Mouse (Mus musculus) liver, embryonic 13.5 days (tissue): ENCODE data around the gene Lpar3. TPM values are rescaled to one million over a fixed set of nuclear protein-coding genes. Genes with fewer than 3 reads are reported as not detected.
A peak's percentile ranks its signal among the peaks of the same experiment; 100 is the strongest.

Source experiments
- ATAC-seq: fragments of 200-750 bp; cut with Nextera tagmentation; 2 replicates; pipeline ENCODE4 v1.8.0; 2017; ENCODE audit warnings: low read depth, mild to moderate bottlenecking, moderate number of reproducible peaks, moderate library complexity
- DNase-seq: peaks from one replicate; pipeline ENCODE4 v3.0.0; 2022
- H3K27ac ChIP-seq: fragments of 300-500 bp; sonication (generic); 2 replicates; pipeline ENCODE4 v1.5.1; 2015; ENCODE audit warnings: moderate library complexity, mild to moderate bottlenecking, inconsistent platforms
- H3K27me3 ChIP-seq: fragments of 300-500 bp; sonication (generic); 2 replicates; pipeline ENCODE4 v1.6.1; 2015; ENCODE audit warnings: mild to moderate bottlenecking, inconsistent platforms
- H3K36me3 ChIP-seq: fragments of 300-500 bp; sonication (generic); 2 replicates; pipeline ENCODE4 v1.6.1; 2015; ENCODE audit warnings: mild to moderate bottlenecking, inconsistent platforms
- H3K4me1 ChIP-seq: fragments of 300-500 bp; sonication (generic); replicated peaks from 2 replicates; pipeline ENCODE4 v1.6.1; 2015; ENCODE audit warnings: inconsistent platforms
- H3K4me2 ChIP-seq: fragments of 300-500 bp; sonication (generic); 2 replicates; pipeline ENCODE4 v1.6.1; 2015; ENCODE audit warnings: inconsistent platforms, mild to moderate bottlenecking, moderate library complexity
- H3K4me3 ChIP-seq: fragments of 300-500 bp; sonication (generic); replicated peaks from 2 replicates; pipeline ENCODE4 v1.5.1; 2015; ENCODE audit warnings: mild to moderate bottlenecking, inconsistent platforms
- H3K9ac ChIP-seq: fragments of 300-500 bp; sonication (generic); 2 replicates; pipeline ENCODE4 v1.6.1; 2015; ENCODE audit warnings: mild to moderate bottlenecking, inconsistent platforms
- H3K9me3 ChIP-seq: fragments of 300-500 bp; sonication (generic); replicated peaks from 2 replicates; pipeline ENCODE4 v1.6.1; 2016; ENCODE audit warnings: inconsistent platforms
- WGBS: fragments of 180-500 bp; shearing (Covaris S2); methylation state at CpG from one replicate; pipeline ENCODE4 v1.1.7; 2015; ENCODE audit not compliant: insufficient replicate concordance; 5-methylcytosine and 5-hydroxymethylcytosine counted together
- polyA plus RNA-seq: library from polyadenylated mRNA; unstranded; fragments of >200 nt; fragmentation: Nextera tagmentation; extraction: Ambion mirVana; gene quantifications from 2 replicates; pipeline ENCODE4 v1.2.1, GENCODE M21; 2015

The Lpar3 gene
- polyA plus RNA-seq, 1 experiment from 2014 or later = 0.06 TPM

DNA sequence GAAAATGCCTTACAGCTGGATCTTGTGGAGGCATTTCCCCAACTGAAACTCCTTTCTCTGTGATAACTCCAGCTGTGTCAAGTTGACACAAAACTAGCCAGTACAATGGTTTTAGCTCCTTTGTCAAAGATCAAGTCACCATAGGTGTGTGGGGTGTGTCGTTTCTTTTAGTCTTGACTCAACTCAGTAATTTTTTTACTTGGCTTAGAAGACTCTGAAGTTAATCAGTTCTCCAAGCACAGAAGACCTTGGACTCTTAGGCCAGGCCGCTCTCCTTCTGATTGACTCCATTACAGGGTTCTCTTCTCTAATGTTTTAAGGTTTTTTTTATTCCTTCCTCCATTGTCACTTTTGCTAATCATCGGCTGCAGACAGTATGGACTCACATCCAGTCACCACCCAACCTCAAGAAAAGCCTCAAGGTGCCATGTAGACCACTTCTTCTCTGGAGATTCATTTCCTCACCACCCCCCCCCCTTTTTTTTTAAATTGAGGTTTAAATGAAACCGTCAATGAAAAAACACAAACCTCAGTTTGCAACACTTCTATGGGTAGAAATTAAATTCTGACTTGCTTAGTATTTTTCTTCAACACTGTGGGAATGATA, 9.5 kb upstream of the Lpar3 start:
- 66% methylated on average over 4 of the region's 4 CpGs for WGBS
- Histone ChIP-seq H3K4me2 (no peak overlapping the region), H3K27me3 (no peaks in the 10 kb centered on the region), H3K36me3 (no peaks in the 10 kb centered on the region), H3K9me3 (no peaks in the 10 kb centered on the region), H3K4me3 (no peak overlapping the region), H3K9ac (no peak overlapping the region), H3K4me1 (no peaks in the 10 kb centered on the region), H3K27ac (no peak overlapping the region)
- ATAC-seq (no peak), DNase-seq (no peak)

DNA sequence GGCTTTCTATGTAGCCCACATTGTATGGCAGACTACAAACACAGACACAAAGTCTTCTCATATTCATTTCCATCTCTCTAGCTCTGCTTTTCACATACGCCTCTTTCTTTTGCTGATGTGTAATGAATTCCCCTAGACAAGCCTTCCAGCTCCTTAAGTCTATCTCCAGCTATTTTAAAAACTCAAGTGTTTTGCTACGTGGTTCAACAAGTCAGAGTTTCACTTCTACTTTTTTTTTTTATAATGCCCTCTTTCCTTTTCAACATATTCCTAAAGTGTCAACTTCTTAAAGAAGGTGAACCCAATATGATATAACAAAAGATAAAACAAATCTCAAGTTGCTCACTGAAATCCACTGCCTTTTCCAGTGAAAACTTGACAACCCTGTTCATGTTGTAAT, 8.8 kb upstream of the Lpar3 start:
- Histone ChIP-seq H3K9me3 (no peaks in the 10 kb centered on the region), H3K4me3 (no peak overlapping the region), H3K27me3 (no peaks in the 10 kb centered on the region), H3K9ac (no peak overlapping the region), H3K27ac (no peak overlapping the region), H3K4me1 (no peaks in the 10 kb centered on the region), H3K36me3 (no peaks in the 10 kb centered on the region), H3K4me2 (no peak overlapping the region)
- 51% methylated on average over 2 of the region's 2 CpGs for WGBS
- DNase-seq = no peak
- ATAC-seq = no peak

DNA sequence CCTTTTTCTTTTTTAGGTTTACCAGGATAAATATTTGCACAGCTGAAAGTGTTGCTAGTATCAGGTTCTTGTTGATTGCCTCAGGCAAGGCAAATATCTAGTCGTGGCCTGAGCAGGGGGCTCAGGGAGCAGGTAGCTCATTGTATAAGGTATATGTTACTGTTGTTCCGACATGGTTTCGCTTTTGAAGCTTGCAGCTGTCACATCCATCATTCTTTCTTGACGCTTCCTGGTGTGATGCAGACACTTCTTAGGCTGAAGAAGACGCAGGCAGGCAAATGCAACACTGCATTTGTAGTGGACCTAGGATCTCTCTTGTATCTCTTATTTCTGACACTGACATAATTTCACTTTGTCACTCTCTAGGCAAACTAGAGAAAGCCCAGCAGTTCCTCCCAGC, 7.4 kb upstream of the Lpar3 start:
- WGBS = 47% methylated on average over 5 of the region's 5 CpGs
- Histone ChIP-seq H3K9me3 (no peaks in the 10 kb centered on the region), H3K27ac (no peak overlapping the region), H3K4me1 (no peaks in the 10 kb centered on the region), H3K4me2 (peak overlapping the region; percentile 15; the same call in 1 of the 2 replicates), H3K4me3 (no peak overlapping the region), H3K27me3 (no peaks in the 10 kb centered on the region), H3K36me3 (no peaks in the 10 kb centered on the region), H3K9ac (no peak overlapping the region)
- DNase-seq (no peak), ATAC-seq (no peak)

DNA sequence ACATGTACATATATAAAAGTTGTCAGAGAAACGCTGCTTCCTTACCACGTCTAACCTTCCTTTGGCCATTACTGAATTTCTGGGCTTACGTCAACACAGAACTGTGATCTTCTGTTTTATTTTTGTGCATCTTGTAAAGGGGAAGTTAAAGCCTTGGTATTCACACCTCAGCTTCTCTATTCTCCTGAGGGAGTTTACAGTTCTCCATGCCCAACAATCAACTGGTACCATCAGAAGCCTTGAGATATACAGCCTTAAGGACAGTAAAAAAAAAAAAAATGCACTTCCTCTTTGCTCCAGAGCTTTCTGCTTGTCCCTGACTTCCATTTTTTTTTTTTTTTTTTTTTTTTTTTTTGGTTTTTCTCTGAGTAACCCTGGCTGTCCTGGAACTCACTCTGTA, 4.2 kb upstream of the Lpar3 start:
- no peak overlapping the region for H3K27ac ChIP-seq
- ATAC-seq (no peak), DNase-seq (no peak)
- H3K4me2 ChIP-seq = no peak overlapping the region
- no peak overlapping the region for H3K4me3 ChIP-seq
- H3K9me3 ChIP-seq = no peaks in the 10 kb centered on the region
- WGBS = 63% methylated on average over 3 of the region's 3 CpGs
- H3K36me3 ChIP-seq = no peaks in the 10 kb centered on the region
- peaks cover 26% of the 10 kb centered on the region for H3K27me3 ChIP-seq
- no peak overlapping the region for H3K9ac ChIP-seq
- no peaks in the 10 kb centered on the region for H3K4me1 ChIP-seq

DNA sequence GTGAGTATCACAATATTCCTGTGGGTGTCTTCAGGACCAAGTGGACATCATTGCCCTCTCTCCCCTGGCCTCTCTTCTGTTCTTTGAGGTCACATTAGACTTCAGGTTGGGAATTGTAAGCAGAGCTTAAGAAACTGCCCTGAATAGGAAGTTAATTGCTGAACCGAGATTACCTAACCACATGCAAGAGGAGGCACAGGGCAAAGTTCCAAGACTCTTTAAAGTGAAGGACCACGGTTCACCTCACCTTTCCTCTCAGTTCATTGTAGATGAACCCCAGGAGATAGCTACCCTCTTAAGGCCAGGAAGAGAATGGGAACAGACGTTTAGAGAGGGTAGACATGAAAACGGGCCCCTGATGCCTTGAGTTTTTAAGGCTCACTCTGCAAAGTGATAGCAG, 3.5 kb downstream of the Lpar3 start:
- H3K36me3 ChIP-seq = no peaks in the 10 kb centered on the region
- DNase-seq = no peak
- peaks cover 58% of the 10 kb centered on the region for H3K27me3 ChIP-seq
- H3K4me2 ChIP-seq = no peak overlapping the region
- no peaks in the 10 kb centered on the region for H3K9me3 ChIP-seq
- H3K4me1 ChIP-seq = no peaks in the 10 kb centered on the region
- no peak for ATAC-seq
- H3K4me3 ChIP-seq = no peak overlapping the region
- H3K9ac ChIP-seq = no peak overlapping the region
- no peak overlapping the region for H3K27ac ChIP-seq
- WGBS = 44% methylated on average over 4 of the region's 4 CpGs

DNA sequence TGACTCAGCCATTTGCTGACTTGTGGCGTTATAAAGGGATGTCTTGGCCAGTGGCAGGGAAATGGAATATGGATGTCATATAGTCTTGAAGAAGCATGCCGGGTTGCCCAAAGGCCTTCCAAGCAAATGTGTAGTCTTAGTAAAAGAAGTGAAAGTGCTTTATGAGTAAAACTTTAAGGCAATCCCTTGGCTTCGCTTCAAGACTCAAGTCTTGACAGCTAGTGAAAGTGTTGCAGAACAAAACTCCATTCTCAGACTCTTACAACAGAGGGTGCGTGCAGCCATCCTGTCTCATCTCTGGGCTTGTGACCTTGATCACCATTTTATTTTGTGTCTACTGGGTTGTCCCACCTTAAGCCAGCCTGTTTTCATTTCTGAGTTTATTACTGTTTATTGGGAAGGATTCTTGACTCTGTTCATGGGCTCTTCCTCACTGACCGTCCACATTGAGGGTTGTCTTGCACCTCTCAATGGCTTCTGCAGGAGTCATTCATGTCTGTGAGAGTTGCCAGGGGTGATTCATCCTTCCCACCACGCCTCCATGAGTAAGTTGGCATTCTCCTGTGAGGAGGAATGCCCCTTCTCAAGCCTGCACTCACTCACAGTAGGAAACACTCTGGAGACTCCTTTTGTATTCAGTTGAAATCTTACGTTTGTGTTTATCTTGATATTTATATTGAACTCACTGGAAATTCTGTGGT, 4.4 kb downstream of the Lpar3 start:
- no peak for DNase-seq
- H3K36me3 ChIP-seq = no peaks in the 10 kb centered on the region
- peaks cover 49% of the 10 kb centered on the region for H3K27me3 ChIP-seq
- H3K4me2 ChIP-seq = no peak overlapping the region
- no peaks in the 10 kb centered on the region for H3K9me3 ChIP-seq
- no peak overlapping the region for H3K4me3 ChIP-seq
- no peak overlapping the region for H3K27ac ChIP-seq
- H3K9ac ChIP-seq = no peak overlapping the region
- ATAC-seq = no peak
- 60% methylated on average over 7 of the region's 7 CpGs for WGBS
- H3K4me1 ChIP-seq = no peaks in the 10 kb centered on the region

DNA sequence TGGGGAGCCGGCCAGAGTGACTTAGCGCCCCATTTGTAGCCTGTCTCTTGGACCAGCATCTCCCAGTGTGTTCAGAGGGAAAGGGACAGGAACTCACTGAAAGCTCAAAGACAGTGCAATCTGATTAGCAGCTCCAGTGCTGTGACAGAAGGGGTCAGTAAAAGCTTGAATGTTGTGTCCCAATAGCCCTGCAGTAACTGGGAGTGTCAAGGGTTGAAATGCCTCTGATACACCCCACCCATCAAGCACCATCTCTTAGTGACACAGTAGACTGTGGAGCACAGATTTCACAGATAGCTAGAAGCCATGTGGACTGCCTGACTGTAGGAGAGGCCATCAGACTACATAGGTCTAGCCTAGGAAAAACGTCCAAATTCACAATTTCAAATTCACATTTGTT, 6.7 kb downstream of the Lpar3 start:
- H3K4me1 ChIP-seq = no peaks in the 10 kb centered on the region
- peaks cover 27% of the 10 kb centered on the region for H3K27me3 ChIP-seq
- no peaks in the 10 kb centered on the region for H3K36me3 ChIP-seq
- no peak overlapping the region for H3K4me3 ChIP-seq
- DNase-seq (no peak), ATAC-seq (no peak)
- no peak overlapping the region for H3K4me2 ChIP-seq
- no peak overlapping the region for H3K27ac ChIP-seq
- H3K9me3 ChIP-seq = no peaks in the 10 kb centered on the region
- 43% methylated on average over 3 of the region's 3 CpGs for WGBS
- H3K9ac ChIP-seq = no peak overlapping the region

DNA sequence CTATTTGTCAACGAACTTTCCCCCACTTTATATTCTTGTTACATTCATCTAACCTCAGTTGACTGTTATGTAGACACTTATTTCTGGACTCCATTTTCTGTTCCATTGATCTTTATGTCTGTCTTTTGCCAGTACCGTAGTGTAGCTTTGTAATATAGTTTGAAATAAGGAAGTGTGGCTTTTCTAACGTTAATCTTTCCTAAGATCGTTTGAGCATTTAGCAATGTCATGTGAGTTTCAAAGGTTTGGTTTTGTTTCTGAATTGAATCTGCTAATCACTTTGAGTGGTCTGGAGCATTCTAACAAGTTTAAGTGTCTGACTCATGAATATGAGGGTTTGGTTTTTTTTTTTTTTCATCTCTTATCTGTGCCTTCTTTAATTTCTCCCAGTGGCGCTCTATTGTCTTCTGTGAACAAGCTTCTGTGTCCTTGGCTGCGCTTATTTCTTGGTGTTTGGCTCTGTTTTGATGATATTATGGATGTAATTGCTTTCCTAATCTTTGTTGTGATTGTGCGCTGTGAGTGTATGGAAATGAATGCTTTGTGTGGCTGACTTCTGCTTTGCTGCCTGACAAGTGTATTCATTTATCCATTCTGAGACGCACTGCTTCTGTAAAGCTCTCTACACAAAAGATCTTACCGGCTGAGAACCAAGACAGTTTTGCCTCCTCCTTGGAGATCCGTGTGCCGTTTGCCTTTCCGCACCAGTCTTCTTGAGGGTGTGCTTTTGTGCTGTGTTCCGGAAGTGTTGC, 8.0 kb downstream of the Lpar3 start:
- Histone ChIP-seq H3K36me3 (no peaks in the 10 kb centered on the region), H3K4me1 (no peaks in the 10 kb centered on the region), H3K27me3 (peaks cover 14% of the 10 kb centered on the region), H3K9me3 (no peaks in the 10 kb centered on the region), H3K4me3 (no peak overlapping the region), H3K9ac (no peak overlapping the region), H3K27ac (no peak overlapping the region), H3K4me2 (no peak overlapping the region)
- DNase-seq (no peak), ATAC-seq (no peak)
- 66% methylated on average over 13 of the region's 13 CpGs for WGBS

DNA sequence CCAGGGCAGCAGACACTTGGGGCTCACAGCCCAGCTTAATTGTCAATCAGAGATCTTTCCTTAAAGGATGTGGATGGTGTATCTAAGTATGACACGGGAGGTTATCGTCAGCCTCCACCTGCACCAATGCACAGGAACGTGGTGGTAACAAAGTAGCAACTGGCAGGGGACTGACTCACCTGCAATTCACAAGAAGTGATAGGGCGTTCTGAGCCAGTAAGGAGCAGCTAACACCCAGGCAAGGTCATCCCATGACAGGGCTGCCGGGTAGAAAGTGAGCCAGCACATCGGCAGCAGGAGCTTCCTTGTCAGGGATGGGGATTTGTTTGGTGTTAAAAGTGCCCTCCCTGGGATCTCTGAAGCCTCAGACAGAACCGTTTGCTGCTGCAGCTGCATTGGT, 11.9 kb downstream of the Lpar3 start:
- Histone ChIP-seq H3K36me3 (no peaks in the 10 kb centered on the region), H3K4me2 (no peak overlapping the region), H3K9me3 (no peaks in the 10 kb centered on the region), H3K27ac (no peak overlapping the region), H3K4me1 (no peaks in the 10 kb centered on the region), H3K27me3 (no peaks in the 10 kb centered on the region), H3K9ac (no peak overlapping the region), H3K4me3 (no peak overlapping the region)
- ATAC-seq (no peak), DNase-seq (no peak)
- WGBS = 45% methylated on average over 7 of the region's 7 CpGs

DNA sequence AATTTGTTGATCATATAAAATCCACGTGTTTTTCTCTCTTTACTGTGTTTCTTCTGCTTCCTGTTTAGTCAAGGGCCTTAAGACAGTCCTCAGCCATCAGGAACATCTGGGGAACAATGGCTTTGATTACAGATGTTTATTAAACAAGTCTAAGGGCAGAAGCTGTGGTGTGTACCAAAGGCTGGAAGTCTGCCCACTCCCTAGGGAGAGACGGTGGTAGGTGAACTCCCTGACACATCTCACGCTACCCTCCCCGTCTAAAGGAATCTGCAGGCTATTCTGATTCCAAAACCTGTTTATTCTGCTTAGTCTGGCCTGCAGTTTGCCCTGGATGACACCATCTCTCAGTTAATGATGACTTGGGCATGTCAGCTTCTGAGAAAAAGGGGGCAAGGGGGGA, 13.0 kb downstream of the Lpar3 start:
- Histone ChIP-seq H3K27me3 (no peaks in the 10 kb centered on the region), H3K4me3 (no peak overlapping the region), H3K27ac (no peak overlapping the region), H3K9me3 (no peaks in the 10 kb centered on the region), H3K4me2 (no peak overlapping the region), H3K9ac (no peak overlapping the region), H3K4me1 (no peaks in the 10 kb centered on the region), H3K36me3 (no peaks in the 10 kb centered on the region)
- WGBS = 52% methylated on average over 4 of the region's 4 CpGs
- DNase-seq = no peak
- ATAC-seq = no peak

DNA sequence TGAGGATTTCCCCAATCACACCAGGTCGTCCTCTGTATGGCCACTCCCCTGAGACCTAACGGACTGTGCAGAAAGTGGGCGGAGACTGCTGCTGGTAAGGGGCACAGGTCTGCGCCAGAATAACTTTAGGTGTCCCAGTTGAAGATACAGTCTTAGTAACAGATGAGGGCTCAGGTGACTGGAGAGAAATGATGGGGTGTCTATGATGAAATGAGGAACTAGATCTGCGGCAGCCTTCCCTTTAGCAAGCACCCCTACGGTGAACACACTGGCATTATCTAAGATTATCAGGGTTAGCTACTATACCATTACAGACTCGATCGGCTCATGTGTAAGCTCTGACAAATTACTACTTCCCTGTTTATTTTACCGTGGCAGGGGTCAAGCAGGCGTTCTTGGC, 13.8 kb downstream of the Lpar3 start:
- WGBS = 47% methylated on average over 10 of the region's 10 CpGs
- Histone ChIP-seq H3K27ac (no peak overlapping the region), H3K4me2 (no peak overlapping the region), H3K27me3 (no peaks in the 10 kb centered on the region), H3K36me3 (no peaks in the 10 kb centered on the region), H3K9me3 (no peaks in the 10 kb centered on the region), H3K4me1 (no peaks in the 10 kb centered on the region), H3K9ac (no peak overlapping the region), H3K4me3 (no peak overlapping the region)
- no peak for DNase-seq
- no peak for ATAC-seq

DNA sequence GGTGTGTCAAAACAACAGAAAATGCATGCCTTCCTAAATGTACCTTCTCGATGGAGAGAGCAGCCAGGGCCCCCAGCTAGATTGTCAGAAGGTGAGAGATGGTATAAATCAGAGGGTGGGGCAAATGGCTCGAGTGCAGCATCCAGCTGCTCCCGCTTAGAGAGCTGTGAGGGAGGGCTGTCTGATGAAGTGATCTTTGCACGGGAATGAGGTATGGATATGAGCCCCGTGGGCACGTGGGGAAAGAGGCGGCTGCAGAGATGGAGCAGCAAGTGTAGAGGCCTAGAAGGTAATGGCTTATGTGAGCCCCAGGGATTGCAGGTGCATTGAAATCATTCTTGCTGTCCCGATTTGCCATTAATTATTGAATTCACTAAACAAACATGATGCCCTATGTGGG, 15.5 kb downstream of the Lpar3 start:
- no peak for ATAC-seq

More for the DNA sequence above, 15.5 kb downstream of the Lpar3 start:
- DNase-seq = no peak
- no peak overlapping the region for H3K4me2 ChIP-seq
- H3K9ac ChIP-seq = no peak overlapping the region
- no peak overlapping the region for H3K4me3 ChIP-seq
- no peak overlapping the region for H3K27ac ChIP-seq
- 59% methylated on average over 8 of the region's 8 CpGs for WGBS
- H3K36me3 ChIP-seq = no peaks in the 10 kb centered on the region
- H3K4me1 ChIP-seq = no peaks in the 10 kb centered on the region
- H3K27me3 ChIP-seq = no peaks in the 10 kb centered on the region
- no peaks in the 10 kb centered on the region for H3K9me3 ChIP-seq
